Mouse (Mus musculus): ENCODE results near the gene Gm28308.

GRCm38 (mm10) chr6:52171331-52171730 lies 41.8 kb downstream of the Gm28308 start:
- no peak for TF ChIP-seq CTCF (IDR thresholded peaks at IDR 0.05; ENCODE audit: borderline replicate concordance, extremely low read depth, insufficient read depth, insufficient read length)
- no peak for TF ChIP-seq POLR2A (IDR thresholded peaks at IDR 0.05; ENCODE audit: borderline replicate concordance, extremely low read depth, insufficient read depth, insufficient read length, poor library complexity, severe bottlenecking)
